Mouse (Mus musculus) limb, embryonic 14.5 days (tissue): ENCODE data around the gene Pcsk1n. TPM values are rescaled to one million over a fixed set of nuclear protein-coding genes. Genes with fewer than 3 reads are reported as not detected.

Experiments
- ATAC-seq: fragments of 200-750 bp; cut with Nextera tagmentation; 2 replicates; pipeline ENCODE4 v1.8.0; 2017; ENCODE audit warnings: low read depth, moderate number of reproducible peaks, moderate TSS enrichment; ENCODE audit not compliant: low FRiP score
- DNase-seq: peaks from one replicate; pipeline ENCODE4 v3.0.0-alpha.2; 2015; ENCODE audit warnings: low spot score
- H3K27ac ChIP-seq: fragments of 300-500 bp; sonication (generic); replicated peaks from 2 replicates; pipeline ENCODE4 v1.5.1; 2014; ENCODE audit warnings: low read depth, mild to moderate bottlenecking, low read length, moderate library complexity, mixed read lengths
- H3K27me3 ChIP-seq: fragments of 300-500 bp; sonication (generic); 2 replicates; pipeline ENCODE4 v1.6.1; 2014; ENCODE audit warnings: low read length, mixed read lengths; ENCODE audit not compliant: control insufficient read depth, insufficient read depth
- H3K36me3 ChIP-seq: fragments of 300-500 bp; sonication (generic); 2 replicates; pipeline ENCODE4 v1.6.1; 2014; ENCODE audit warnings: mild to moderate bottlenecking, low read length, moderate library complexity, mixed read lengths; ENCODE audit not compliant: control insufficient read depth, insufficient read depth
- H3K4me1 ChIP-seq: fragments of 300-500 bp; sonication (generic); 2 replicates; pipeline ENCODE4 v1.6.1; 2014; ENCODE audit warnings: antibody characterized with exemption, low read length, mixed read lengths; ENCODE audit not compliant: control insufficient read depth, insufficient read depth
- H3K4me2 ChIP-seq: fragments of 300-500 bp; sonication (generic); replicated peaks from 2 replicates; pipeline ENCODE4 v1.6.1; 2014; ENCODE audit warnings: low read depth, mild to moderate bottlenecking, low read length, moderate library complexity; ENCODE audit not compliant: severe bottlenecking
- H3K4me3 ChIP-seq: fragments of 300-500 bp; sonication (generic); replicated peaks from 2 replicates; pipeline ENCODE4 v1.5.1; 2014; ENCODE audit warnings: low read length
- H3K9ac ChIP-seq: fragments of 300-500 bp; sonication (generic); 2 replicates; pipeline ENCODE4 v1.6.1; 2014; ENCODE audit warnings: mild to moderate bottlenecking, low read depth, low read length, moderate library complexity; ENCODE audit not compliant: severe bottlenecking
- H3K9me3 ChIP-seq: fragments of 300-500 bp; sonication (generic); 2 replicates; pipeline ENCODE4 v1.6.1; 2016; ENCODE audit warnings: low read length; ENCODE audit not compliant: control insufficient read depth
- POLR2A ChIP-seq: fragments of 200-500 bp; IDR thresholded peaks from 2 replicates; pipeline ENCODE4 v1.8.0; 2012; ENCODE audit warnings: inconsistent platforms, mild to moderate bottlenecking, moderate library complexity, borderline replicate concordance; ENCODE audit not compliant: insufficient read depth, insufficient read length; ENCODE audit errors: extremely low read depth
- WGBS: fragments of 180-500 bp; shearing (Covaris S2); extraction: QIAGEN DNeasy Blood & Tissue Kit; methylation state at CpG from one replicate; pipeline ENCODE4 v1.1.7; 2014; 5-methylcytosine and 5-hydroxymethylcytosine counted together
- polyA plus RNA-seq, 2 experiments: library from polyadenylated mRNA; depleted of rRNA in 1 of 2; stranded (reverse) in 1 of 2; unstranded in 1 of 2; fragments of >200 nt; fragmentation: Nextera tagmentation in 1 of 2; extraction: Ambion mirVana in 1 of 2; gene quantifications; 2 replicates each; pipeline versions ENCODE4 v1.2.1 to v1.2.3; 2012 to 2014

The Pcsk1n gene
- polyA plus RNA-seq, 2 experiments, result 0.67 to 0.93 TPM

- ATAC-seq (no peak), DNase-seq (no peak)
- WGBS, result 16% methylated on average over 16 of the region's 19 CpGs
- H3K27ac ChIP-seq, result no peak within 1 kb of the TSS
- no peak for TF ChIP-seq POLR2A
- no peaks in the 10 kb centered on the region for H3K4me1 ChIP-seq
- H3K9me3 ChIP-seq, result no peaks in the 10 kb centered on the region; the same call in 1 of the 2 replicates
- H3K4me3 ChIP-seq, result no peak within 1 kb of the TSS
- no peak within 1 kb of the TSS for H3K9ac ChIP-seq
- peaks cover 22% of the 10 kb centered on the region; the same call in 1 of the 2 replicates for H3K36me3 ChIP-seq
- peaks cover 9% of the 10 kb centered on the region; the same call in 1 of the 2 replicates for H3K27me3 ChIP-seq
- H3K4me2 ChIP-seq, result no peak within 1 kb of the TSS
These were observed 8.7 kb downstream of the Pcsk1n start, which contains the start of gene Eras for GRCm38 (mm10) chrX:7928270-7928790. Gene Eras, minus strand, starts transcription at chrX:7928607.

DNA sequence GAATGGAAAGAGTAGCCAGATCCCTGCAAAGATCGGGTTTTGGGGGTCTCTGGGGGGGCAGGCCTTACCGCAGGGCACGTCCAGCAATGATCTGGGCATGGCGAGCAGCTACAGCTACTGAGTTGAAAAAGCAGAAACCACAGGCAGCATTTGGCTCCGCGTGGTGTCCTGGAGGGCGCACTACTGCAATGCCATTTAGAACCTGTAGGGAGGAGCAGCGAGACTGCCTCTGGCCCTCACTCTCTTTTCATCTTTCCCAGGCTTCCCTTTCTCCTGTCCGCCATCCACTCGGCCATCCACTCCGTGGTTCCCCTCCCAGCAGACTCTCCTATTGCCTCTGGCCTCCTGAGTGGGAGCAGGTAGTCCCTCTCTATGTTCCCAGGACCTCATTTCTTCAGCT is 17.3 kb downstream of the Pcsk1n start:
- no peak overlapping the region for H3K27ac ChIP-seq
- H3K27me3 ChIP-seq, result no peaks in the 10 kb centered on the region
- WGBS, result 39% methylated on average over 9 of the region's 11 CpGs
- H3K9me3 ChIP-seq, result no peaks in the 10 kb centered on the region
- DNase-seq (no peak), ATAC-seq (no peak)
- no peak for TF ChIP-seq POLR2A
- H3K4me3 ChIP-seq, result no peak overlapping the region
- no peak overlapping the region for H3K9ac ChIP-seq
- no peak overlapping the region for H3K4me2 ChIP-seq
- H3K4me1 ChIP-seq, result no peaks in the 10 kb centered on the region
- peaks cover 20% of the 10 kb centered on the region; the same call in 1 of the 2 replicates for H3K36me3 ChIP-seq

DNA sequence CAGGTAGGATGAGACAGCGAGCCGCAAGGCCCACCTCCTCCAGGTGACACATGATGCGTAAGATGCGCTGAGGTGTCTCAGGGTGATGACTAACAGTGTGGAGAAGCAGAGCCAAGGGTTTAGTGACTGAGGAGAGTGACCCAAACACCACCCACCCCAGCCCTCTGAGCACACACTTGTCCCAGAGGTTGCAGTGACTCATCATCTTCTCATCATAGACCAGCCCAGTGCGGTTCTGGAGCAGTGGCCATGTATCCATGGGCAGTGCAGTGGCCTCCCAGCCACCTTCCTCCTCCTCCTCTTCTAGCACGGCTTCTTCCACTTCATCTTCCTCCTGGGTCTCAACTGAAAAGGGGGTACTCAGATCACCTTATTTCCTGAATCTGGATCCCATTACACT is 18.0 kb downstream of the Pcsk1n start:
- Histone ChIP-seq H3K4me3 (no peak overlapping the region), H3K36me3 (0 out of 2 replicates have a peak, but pooled peaks cover 17% of the 10 kb centered on the region), H3K4me2 (no peak overlapping the region), H3K9me3 (no peaks in the 10 kb centered on the region), H3K4me1 (no peaks in the 10 kb centered on the region), H3K9ac (no peak overlapping the region), H3K27ac (no peak overlapping the region), H3K27me3 (no peaks in the 10 kb centered on the region)
- DNase-seq (no peak), ATAC-seq (no peak)
- WGBS, result 99% methylated on average over 4 of the region's 6 CpGs
- no peak for TF ChIP-seq POLR2A

DNA sequence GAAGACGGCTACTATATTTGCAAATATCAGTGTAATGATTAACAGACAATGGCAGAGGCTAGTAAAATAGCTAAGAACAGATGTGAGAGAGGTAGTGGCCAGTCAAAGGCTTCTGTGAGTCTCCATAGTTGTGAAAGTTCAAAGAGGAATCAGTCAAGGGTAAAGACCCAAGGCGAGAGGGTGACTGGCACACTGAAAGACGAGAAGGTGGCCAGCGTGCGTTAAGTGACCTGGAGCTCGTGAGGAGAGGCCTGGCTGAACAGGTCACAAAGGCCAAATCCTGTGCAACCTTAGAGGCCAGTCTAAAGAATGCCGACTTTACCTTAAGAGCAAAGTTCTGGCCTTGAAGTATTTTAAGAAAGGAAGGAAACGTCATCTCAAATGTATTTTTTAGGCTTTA is 26.0 kb downstream of the Pcsk1n start:
- Histone ChIP-seq H3K27ac (no peak overlapping the region), H3K9ac (no peak overlapping the region), H3K4me3 (no peak overlapping the region), H3K27me3 (no peaks in the 10 kb centered on the region), H3K9me3 (no peaks in the 10 kb centered on the region), H3K4me1 (no peaks in the 10 kb centered on the region), H3K36me3 (peaks cover 5% of the 10 kb centered on the region), H3K4me2 (no peak overlapping the region)
- ATAC-seq (no peak), DNase-seq (no peak)
- no peak for TF ChIP-seq POLR2A
- WGBS, result 71% methylated on average over 8 of the region's 8 CpGs

- Histone ChIP-seq H3K9me3 (no peaks in the 10 kb centered on the region), H3K9ac (peak within 1 kb of the TSS; percentile 54), H3K36me3 (peaks cover 2% of the 10 kb centered on the region), H3K4me2 (peak within 1 kb of the TSS; percentile 46), H3K4me3 (peak within 1 kb of the TSS; percentile 46), H3K27ac (0 out of 2 replicates have a peak within 1 kb of the TSS, but pooled peaks have one; percentile 33), H3K4me1 (no peaks in the 10 kb centered on the region), H3K27me3 (no peaks in the 10 kb centered on the region)
- DNase-seq (no peak), ATAC-seq (no peak)
- TF ChIP-seq POLR2A, result peak; percentile 47; the same call in 1 of the 2 replicates
- WGBS, result 29% methylated on average over 31 of the region's 37 CpGs
These were observed 27.7 kb downstream of the Pcsk1n start, which contains the start of gene Hdac6 for GRCm38 (mm10) chrX:7947108-7947899. Gene Hdac6, minus strand, starts transcription at chrX:7947889.
